Mouse (Mus musculus) forebrain, embryonic 13.5 days (tissue): Measurements from ENCODE around the gene Saysd1. TPM values are rescaled to one million over a fixed set of nuclear protein-coding genes. Genes with fewer than 3 reads are reported as not detected.
A peak's percentile ranks its signal among the peaks of the same experiment; 100 is the strongest.

Experiments used
- ATAC-seq: fragments of 200-750 bp; cut with Nextera tagmentation; 2 replicates; pipeline ENCODE4 v1.8.0; 2017
- H3K27ac ChIP-seq: fragments of 300-500 bp; sonication (generic); 2 replicates; pipeline ENCODE4 v1.5.1; 2015; ENCODE audit warnings: inconsistent platforms, mild to moderate bottlenecking, moderate library complexity
- H3K27me3 ChIP-seq: fragments of 300-500 bp; sonication (generic); 2 replicates; pipeline ENCODE4 v1.6.1; 2015; ENCODE audit warnings: mild to moderate bottlenecking, inconsistent platforms
- H3K36me3 ChIP-seq: fragments of 300-500 bp; sonication (generic); 2 replicates; pipeline ENCODE4 v1.6.1; 2015; ENCODE audit warnings: mild to moderate bottlenecking, inconsistent platforms; ENCODE audit not compliant: poor library complexity, severe bottlenecking
- H3K4me1 ChIP-seq: fragments of 300-500 bp; sonication (generic); 2 replicates; pipeline ENCODE4 v1.6.1; 2015; ENCODE audit warnings: inconsistent platforms
- H3K4me2 ChIP-seq: fragments of 300-500 bp; sonication (generic); 2 replicates; pipeline ENCODE4 v1.6.1; 2015; ENCODE audit warnings: inconsistent platforms, mild to moderate bottlenecking, moderate library complexity
- H3K4me3 ChIP-seq: fragments of 300-500 bp; sonication (generic); 2 replicates; pipeline ENCODE4 v1.5.1; 2015; ENCODE audit warnings: mild to moderate bottlenecking, inconsistent platforms
- H3K9ac ChIP-seq: fragments of 300-500 bp; sonication (generic); 2 replicates; pipeline ENCODE4 v1.6.1; 2015; ENCODE audit warnings: mild to moderate bottlenecking, inconsistent platforms
- H3K9me3 ChIP-seq: fragments of 300-500 bp; sonication (generic); replicated peaks from 2 replicates; pipeline ENCODE4 v1.6.1; 2016; ENCODE audit warnings: inconsistent platforms
- WGBS: fragments of 180-500 bp; shearing (Covaris S2); methylation state at CpG from one replicate; pipeline ENCODE4 v1.1.7; 2015; 5-methylcytosine and 5-hydroxymethylcytosine counted together
- polyA plus RNA-seq: library from polyadenylated mRNA; unstranded; fragments of >200 nt; fragmentation: Nextera tagmentation; extraction: Ambion mirVana; gene quantifications from 2 replicates; pipeline ENCODE4 v1.2.1, GENCODE M21; 2015

Gene Saysd1
- polyA plus RNA-seq, result 13.6 and 14.0 TPM in 2 replicates

- H3K36me3 ChIP-seq, result peaks cover 28% of the 10 kb centered on the region
- WGBS, result 89% methylated on average over 16 of the region's 16 CpGs
- no peak within 1 kb of the TSS for H3K4me2 ChIP-seq
- H3K4me1 ChIP-seq, result peaks cover 3% of the 10 kb centered on the region; the same call in 1 of the 2 replicates
- no peaks in the 10 kb centered on the region for H3K9me3 ChIP-seq
- no peak within 1 kb of the TSS for H3K4me3 ChIP-seq
- no peak within 1 kb of the TSS for H3K9ac ChIP-seq
- H3K27me3 ChIP-seq, result no peaks in the 10 kb centered on the region
- no peak within 1 kb of the TSS for H3K27ac ChIP-seq
- ATAC-seq, result no peak
These were observed at the start of gene Saysd1 for GRCm38 (mm10) chr14:20138484-20139355. Gene Saysd1 (minus strand): TSS chr14:20138534.

GRCm38 (mm10) chr14:20185426-20185825, 47.1 kb upstream of the Saysd1 start:
- 80% methylated on average over 9 of the region's 9 CpGs for WGBS
- Histone ChIP-seq H3K4me2 (no peak overlapping the region), H3K9me3 (no peaks in the 10 kb centered on the region), H3K27ac (no peak overlapping the region), H3K4me3 (no peak overlapping the region), H3K27me3 (no peaks in the 10 kb centered on the region), H3K9ac (no peak overlapping the region), H3K36me3 (no peaks in the 10 kb centered on the region), H3K4me1 (peaks cover 29% of the 10 kb centered on the region)
- no peak for ATAC-seq

GRCm38 (mm10) chr14:20183701-20184100, 45.4 kb upstream of the Saysd1 start:
- 22% methylated on average over 5 of the region's 5 CpGs for WGBS
- peak overlapping the region; percentile 61 for H3K27ac ChIP-seq
- no peak overlapping the region for H3K4me3 ChIP-seq
- H3K9me3 ChIP-seq, result no peaks in the 10 kb centered on the region
- H3K4me1 ChIP-seq, result peaks cover 46% of the 10 kb centered on the region
- H3K4me2 ChIP-seq, result 0 out of 2 replicates have a peak overlapping the region, but pooled peaks have one; percentile 1
- H3K36me3 ChIP-seq, result no peaks in the 10 kb centered on the region
- no peaks in the 10 kb centered on the region for H3K27me3 ChIP-seq
- no peak overlapping the region for H3K9ac ChIP-seq
- ATAC-seq, result no peak

GRCm38 (mm10) chr14:20182596-20182995, 44.3 kb upstream of the Saysd1 start:
- Histone ChIP-seq H3K27ac (no peak overlapping the region), H3K4me1 (peaks cover 58% of the 10 kb centered on the region), H3K9ac (no peak overlapping the region), H3K36me3 (no peaks in the 10 kb centered on the region), H3K4me2 (no peak overlapping the region), H3K9me3 (no peaks in the 10 kb centered on the region), H3K4me3 (no peak overlapping the region), H3K27me3 (no peaks in the 10 kb centered on the region)
- 84% methylated on average over 7 of the region's 7 CpGs for WGBS
- ATAC-seq, result no peak

GRCm38 (mm10) chr14:20181466-20181921, 43.2 kb upstream of the Saysd1 start, which contains the start of gene Kcnk5:
Gene Kcnk5 (minus strand): TSS chr14:20181809.
- Histone ChIP-seq H3K4me1 (peaks cover 63% of the 10 kb centered on the region), H3K9ac (peak within 1 kb of the TSS; percentile 70), H3K36me3 (no peaks in the 10 kb centered on the region), H3K27ac (no peak within 1 kb of the TSS), H3K27me3 (no peaks in the 10 kb centered on the region), H3K9me3 (no peaks in the 10 kb centered on the region), H3K4me2 (peak within 1 kb of the TSS; percentile 95), H3K4me3 (peak within 1 kb of the TSS; percentile 66)
- ATAC-seq, result peak; percentile 95
- 0% methylated on average over 36 of the region's 36 CpGs for WGBS

- H3K4me3 ChIP-seq, result peak overlapping the region; percentile 66
- no peaks in the 10 kb centered on the region for H3K27me3 ChIP-seq
- WGBS, result 1% methylated on average over 24 of the region's 24 CpGs
- ATAC-seq, result no peak
- H3K36me3 ChIP-seq, result no peaks in the 10 kb centered on the region
- peak overlapping the region; percentile 95 for H3K4me2 ChIP-seq
- no peaks in the 10 kb centered on the region for H3K9me3 ChIP-seq
- H3K4me1 ChIP-seq, result peaks cover 63% of the 10 kb centered on the region
- H3K9ac ChIP-seq, result peak overlapping the region; percentile 70
- no peak overlapping the region for H3K27ac ChIP-seq
These were observed 42.4 kb upstream of the Saysd1 start for GRCm38 (mm10) chr14:20180751-20181162.

- H3K9me3 ChIP-seq, result no peaks in the 10 kb centered on the region
- H3K36me3 ChIP-seq, result no peaks in the 10 kb centered on the region
- H3K4me1 ChIP-seq, result peaks cover 63% of the 10 kb centered on the region
- no peak overlapping the region for H3K27ac ChIP-seq
- peak overlapping the region; percentile 70 for H3K9ac ChIP-seq
- H3K27me3 ChIP-seq, result no peaks in the 10 kb centered on the region
- H3K4me3 ChIP-seq, result peak overlapping the region; percentile 66
- H3K4me2 ChIP-seq, result peak overlapping the region; percentile 95
- 9% methylated on average over 6 of the region's 6 CpGs for WGBS
- ATAC-seq, result no peak
These were observed 42.0 kb upstream of the Saysd1 start for GRCm38 (mm10) chr14:20180304-20180703.

- H3K4me1 ChIP-seq, result peaks cover 63% of the 10 kb centered on the region
- no peaks in the 10 kb centered on the region for H3K27me3 ChIP-seq
- H3K36me3 ChIP-seq, result no peaks in the 10 kb centered on the region
- ATAC-seq, result no peak
- H3K9me3 ChIP-seq, result no peaks in the 10 kb centered on the region
- H3K9ac ChIP-seq, result peak overlapping the region; percentile 70
- 62% methylated on average over 5 of the region's 5 CpGs for WGBS
- H3K4me3 ChIP-seq, result peak overlapping the region; percentile 66
- peak overlapping the region; percentile 95 for H3K4me2 ChIP-seq
- no peak overlapping the region for H3K27ac ChIP-seq
These were observed 41.5 kb upstream of the Saysd1 start for GRCm38 (mm10) chr14:20179731-20180280.

GRCm38 (mm10) chr14:20179080-20179479, 40.7 kb upstream of the Saysd1 start:
- Histone ChIP-seq H3K4me2 (peak overlapping the region; percentile 95), H3K4me1 (peaks cover 61% of the 10 kb centered on the region), H3K27ac (no peak overlapping the region), H3K27me3 (no peaks in the 10 kb centered on the region), H3K9ac (peak overlapping the region; percentile 41), H3K36me3 (no peaks in the 10 kb centered on the region), H3K4me3 (peak overlapping the region; percentile 66; the same call in 1 of the 2 replicates), H3K9me3 (no peaks in the 10 kb centered on the region)
- no peak for ATAC-seq
- WGBS, result 17% methylated on average over 3 of the region's 3 CpGs

- H3K27ac ChIP-seq, result no peak overlapping the region
- H3K4me3 ChIP-seq, result peak overlapping the region; percentile 14; the same call in 1 of the 2 replicates
- H3K4me1 ChIP-seq, result peaks cover 56% of the 10 kb centered on the region
- no peak overlapping the region for H3K9ac ChIP-seq
- ATAC-seq, result no peak
- no peaks in the 10 kb centered on the region for H3K36me3 ChIP-seq
- H3K9me3 ChIP-seq, result no peaks in the 10 kb centered on the region
- H3K27me3 ChIP-seq, result no peaks in the 10 kb centered on the region
- peak overlapping the region; percentile 95 for H3K4me2 ChIP-seq
- WGBS, result 5% methylated on average over 4 of the region's 4 CpGs
These were observed 40.3 kb upstream of the Saysd1 start for GRCm38 (mm10) chr14:20178593-20178992.

- H3K9ac ChIP-seq, result no peak overlapping the region
- peak overlapping the region; percentile 95; the same call in 1 of the 2 replicates for H3K4me2 ChIP-seq
- H3K36me3 ChIP-seq, result no peaks in the 10 kb centered on the region
- no peak for ATAC-seq
- H3K4me3 ChIP-seq, result 0 out of 2 replicates have a peak overlapping the region, but pooled peaks have one; percentile 1
- peaks cover 47% of the 10 kb centered on the region for H3K4me1 ChIP-seq
- WGBS, result 61% methylated on average over 9 of the region's 9 CpGs
- no peak overlapping the region for H3K27ac ChIP-seq
- H3K9me3 ChIP-seq, result no peaks in the 10 kb centered on the region
- no peaks in the 10 kb centered on the region for H3K27me3 ChIP-seq
These were observed 39.3 kb upstream of the Saysd1 start for GRCm38 (mm10) chr14:20177494-20178123.

- 94% methylated on average over 4 of the region's 4 CpGs for WGBS
- no peaks in the 10 kb centered on the region for H3K36me3 ChIP-seq
- no peak overlapping the region for H3K4me2 ChIP-seq
- H3K4me3 ChIP-seq, result no peak overlapping the region
- H3K27me3 ChIP-seq, result no peaks in the 10 kb centered on the region
- no peak overlapping the region for H3K27ac ChIP-seq
- H3K9me3 ChIP-seq, result no peaks in the 10 kb centered on the region
- ATAC-seq, result no peak
- no peak overlapping the region for H3K9ac ChIP-seq
- peaks cover 43% of the 10 kb centered on the region for H3K4me1 ChIP-seq
These were observed 37.4 kb upstream of the Saysd1 start for GRCm38 (mm10) chr14:20175705-20176104.
